Comparison of ENCODE assay signal across 7 mouse cellular contexts in genomic region chr13:107469491-107470276, GRCm38 (mm10).
DNase-seq lines count a peak whose midpoint lies in the region; ATAC-seq and TF ChIP-seq lines count a peak whose summit lies in the region.

No protein-coding gene starts in this region.

- ATAC-seq in lung, embryonic 14.5 days (ENCODE audit: insufficient read depth) = peak; percentile 94

- peak overlapping the region; percentile 31 for H3K4me3 ChIP-seq in lung, embryonic 14.5 days (ENCODE audit: low read depth, low read length)

- WGBS in lung, embryonic 14.5 days = 2% methylated on average over 13 of the region's 13 CpGs

- no peak for TF ChIP-seq CTCF in lung, embryonic 14.5 days (IDR thresholded peaks at IDR 0.05; ENCODE audit: low read depth)

- DNase-seq in adrenal gland, adult 18-20 months (ENCODE audit: low spot score in 2 of 2) = peak; percentile 46 to 55
- peak; percentile 91 for DNase-seq in cerebellum, postnatal 10 days
- peak; percentile 24 to 45 for DNase-seq in heart, adult 18-20 months
- DNase-seq in kidney, adult 11 months = peak; percentile 92
- peak; percentile 84 for DNase-seq in lung, embryonic 14.5 days
- peak; percentile 14 for DNase-seq in retina, postnatal 7 days (ENCODE audit: low read depth, low spot score)
- no peak for DNase-seq in thymus, postnatal 4 days

- peak overlapping the region; percentile 17; the same call in 1 of the 2 replicates for H3K9ac ChIP-seq in lung, embryonic 14.5 days

- H3K4me1 ChIP-seq in lung, embryonic 14.5 days (ENCODE audit: insufficient read depth) = peaks cover 3% of the 10 kb centered on the region; the same call in 1 of the 2 replicates

- H3K36me3 ChIP-seq in lung, embryonic 14.5 days (ENCODE audit: insufficient read depth) = no peaks in the 10 kb centered on the region

- H3K9me3 ChIP-seq in lung, embryonic 14.5 days (ENCODE audit: low read depth, low read length) = no peaks in the 10 kb centered on the region

- no peaks in the 10 kb centered on the region for H3K27me3 ChIP-seq in lung, embryonic 14.5 days (ENCODE audit: insufficient read depth, low read length)

- H3K27ac ChIP-seq in lung, embryonic 14.5 days (ENCODE audit: low read depth) = peak overlapping the region; percentile 48; the same call in 1 of the 2 replicates

- peak overlapping the region; percentile 66 for H3K4me2 ChIP-seq in lung, embryonic 14.5 days
